Mouse (Mus musculus) adrenal gland, postnatal 36 days (tissue): ENCODE measurements around the gene Izumo4. TPM values are rescaled to one million over a fixed set of nuclear protein-coding genes. Genes with fewer than 3 reads are reported as not detected.

Experiments used
- DNase-seq, 2 experiments: peaks; one replicate each; pipeline ENCODE4 v3.0.0; 2021; ENCODE audit warnings: mixed read lengths in 1 of 2
- total RNA-seq, 2 experiments: library from RNA; stranded (reverse); gene quantifications; 2 replicates each; pipeline ENCODE4 v1.2.3; 2021

Gene Izumo4
- total RNA-seq, 2 experiments from 2014 or later: 9.9 to 16.6 TPM

- DNase-seq: peak; percentile 79 to 83
Observed at GRCm38 (mm10) chr10:80687850-80688249, 14.1 kb upstream of the Izumo4 start.

GRCm38 (mm10) chr10:80692249-80693165 is 9.5 kb upstream of the Izumo4 start:
- no peak for DNase-seq

- DNase-seq: no peak
Observed at GRCm38 (mm10) chr10:80693401-80694045, 8.5 kb upstream of the Izumo4 start.

- DNase-seq: no peak
Observed at GRCm38 (mm10) chr10:80694159-80694938, 7.6 kb upstream of the Izumo4 start.

GRCm38 (mm10) chr10:80695186-80695585 is 6.8 kb upstream of the Izumo4 start:
- DNase-seq: peak; percentile 69 to 77

- DNase-seq: no peak
Observed at GRCm38 (mm10) chr10:80695801-80696501, 6.0 kb upstream of the Izumo4 start.

- DNase-seq: no peak
Observed at GRCm38 (mm10) chr10:80696502-80697392, 5.2 kb upstream of the Izumo4 start.

GRCm38 (mm10) chr10:80697393-80697787 is 4.6 kb upstream of the Izumo4 start:
- DNase-seq: no peak

GRCm38 (mm10) chr10:80697812-80698211 is 4.2 kb upstream of the Izumo4 start:
- DNase-seq: no peak

- no peak for DNase-seq
Observed at GRCm38 (mm10) chr10:80698605-80699004, 3.4 kb upstream of the Izumo4 start.

GRCm38 (mm10) chr10:80700038-80700504 is 1.9 kb upstream of the Izumo4 start:
- DNase-seq: no peak

GRCm38 (mm10) chr10:80700732-80701131 is 1.3 kb upstream of the Izumo4 start:
- DNase-seq: no peak

- peak; percentile 98 for DNase-seq
Observed at GRCm38 (mm10) chr10:80702536-80703390, 779 bp downstream of the Izumo4 start.

GRCm38 (mm10) chr10:80703643-80704042 is 1.7 kb downstream of the Izumo4 start:
- DNase-seq: no peak

- no peak for DNase-seq
Observed at GRCm38 (mm10) chr10:80704418-80704817, 2.4 kb downstream of the Izumo4 start.

- DNase-seq: no peak
Observed at GRCm38 (mm10) chr10:80705033-80705432, 3.0 kb downstream of the Izumo4 start.

GRCm38 (mm10) chr10:80705479-80705878 is 3.5 kb downstream of the Izumo4 start:
- no peak for DNase-seq

GRCm38 (mm10) chr10:80710834-80711233 is 8.8 kb downstream of the Izumo4 start:
- peak in 1 of 2 experiments; percentile 47 for DNase-seq

GRCm38 (mm10) chr10:80717281-80717680 is 15.3 kb downstream of the Izumo4 start:
- peak; percentile 64 to 79 for DNase-seq
